Mouse (Mus musculus) neural tube, embryonic 14.5 days (tissue): Measurements from ENCODE around the gene Snx5. TPM values are rescaled to one million over a fixed set of nuclear protein-coding genes. Genes with fewer than 3 reads are reported as not detected.

Source experiments
- ATAC-seq: fragments of 200-750 bp; cut with Nextera tagmentation; 2 replicates; pipeline ENCODE4 v1.8.0; 2017; ENCODE audit warnings: low read depth, mild to moderate bottlenecking, moderate TSS enrichment, moderate library complexity
- H3K27ac ChIP-seq: fragments of 300-500 bp; sonication (generic); 2 replicates; pipeline ENCODE4 v1.5.1; 2014; ENCODE audit warnings: low read depth, mild to moderate bottlenecking, control low read depth, low read length, moderate library complexity, mixed read lengths
- H3K27me3 ChIP-seq: fragments of 300-500 bp; sonication (generic); 2 replicates; pipeline ENCODE4 v1.6.1; 2014; ENCODE audit warnings: low read length; ENCODE audit not compliant: control insufficient read depth, insufficient read depth
- H3K36me3 ChIP-seq: fragments of 300-500 bp; sonication (generic); 2 replicates; pipeline ENCODE4 v1.6.1; 2014; ENCODE audit warnings: low read length, mixed read lengths; ENCODE audit not compliant: control insufficient read depth, insufficient read depth
- H3K4me1 ChIP-seq: fragments of 300-500 bp; sonication (generic); 2 replicates; pipeline ENCODE4 v1.6.1; 2014; ENCODE audit warnings: low read length; ENCODE audit not compliant: control insufficient read depth, insufficient read depth
- H3K4me2 ChIP-seq: fragments of 300-500 bp; sonication (generic); 2 replicates; pipeline ENCODE4 v1.6.1; 2014; ENCODE audit warnings: mild to moderate bottlenecking, low read depth, low read length, control low read depth
- H3K4me3 ChIP-seq: fragments of 300-500 bp; sonication (generic); 2 replicates; pipeline ENCODE4 v1.5.1; 2014; ENCODE audit warnings: low read depth, low read length, control low read depth, mixed read lengths
- H3K9ac ChIP-seq: fragments of 300-500 bp; sonication (generic); replicated peaks from 2 replicates; pipeline ENCODE4 v1.6.1; 2014; ENCODE audit warnings: low read depth, mild to moderate bottlenecking, control low read depth, low read length, mixed read lengths
- H3K9me3 ChIP-seq: fragments of 300-500 bp; sonication (generic); 2 replicates; pipeline ENCODE4 v1.6.1; 2016; ENCODE audit warnings: low read length; ENCODE audit not compliant: control insufficient read depth
- WGBS: fragments of 180-500 bp; shearing (Covaris S2); extraction: QIAGEN DNeasy Blood & Tissue Kit; methylation state at CpG from one replicate; pipeline ENCODE4 v1.1.7; 2014; 5-methylcytosine and 5-hydroxymethylcytosine counted together
- polyA plus RNA-seq: library from polyadenylated mRNA; unstranded; fragments of >200 nt; fragmentation: Nextera tagmentation; extraction: Ambion mirVana; gene quantifications from 2 replicates; pipeline ENCODE4 v1.2.1, GENCODE M21; 2014

Snx5 gene
- polyA plus RNA-seq, 1 experiment from 2014 or later: 79.1 TPM

DNA sequence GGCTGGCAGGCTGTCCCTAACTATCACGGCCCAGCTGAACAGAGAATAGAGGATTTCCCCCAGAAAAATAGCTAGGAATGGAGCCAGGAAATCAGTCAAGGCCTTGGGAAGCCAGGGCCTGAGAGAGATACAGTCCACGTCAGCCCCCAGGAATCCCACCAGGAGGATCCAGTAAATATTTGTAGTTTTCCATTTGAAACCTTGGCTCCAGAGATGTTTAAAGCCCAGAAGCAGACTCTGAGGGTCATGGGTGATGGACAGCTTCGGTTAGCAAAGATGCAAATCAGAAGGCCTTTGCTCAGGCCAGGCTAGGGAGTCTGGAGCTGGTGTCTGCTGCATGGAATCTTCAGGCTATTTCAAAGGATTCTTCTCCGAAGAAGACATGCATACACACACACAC lies 68.6 kb downstream of the Snx5 start:
- Histone ChIP-seq H3K9me3 (no peaks in the 10 kb centered on the region), H3K9ac (no peak overlapping the region), H3K36me3 (no peaks in the 10 kb centered on the region), H3K27me3 (no peaks in the 10 kb centered on the region), H3K4me2 (no peak overlapping the region), H3K4me3 (no peak overlapping the region), H3K4me1 (no peaks in the 10 kb centered on the region), H3K27ac (no peak overlapping the region)
- WGBS: 68% methylated on average over 4 of the region's 4 CpGs
- ATAC-seq: no peak

Other genes with a start within 250 kb of the Snx5 start
- gene Banf2, start 237.8 kb downstream of the Snx5 start, polyA plus RNA-seq: not detected in 2 replicates
- 11.3 and 11.8 TPM in 2 replicates for gene Mgme1, start 243 bp downstream of the Snx5 start, polyA plus RNA-seq
- gene Ovol2, start 61.2 kb upstream of the Snx5 start, polyA plus RNA-seq: 0.35 TPM in 1 of 2 replicates, not detected in the other
- 21.5 and 27.4 TPM in 2 replicates for gene Kat14, start 98.1 kb upstream of the Snx5 start, polyA plus RNA-seq
- gene Pet117, start 98.1 kb upstream of the Snx5 start, polyA plus RNA-seq: not detected in 2 replicates